Mouse (Mus musculus) CH12.LX (cell line): ENCODE measurements around the gene Ldha.

Experiments used
- CHD2 ChIP-seq: IDR thresholded peaks from 2 replicates; pipeline ENCODE4 v1.6.1; 2011; ENCODE audit warnings: low read length, improper control_type of control experiment
- CTCF ChIP-seq, 2 experiments: IDR thresholded peaks in 1 of 2; conservative IDR thresholded peaks in 1 of 2; 2 replicates each; pipeline ENCODE4 v1.5.1; 2011 to 2012; ENCODE audit warnings: low read depth in 2 of 2, low read length in 2 of 2, improper control_type of control experiment in 1 of 2, inconsistent platforms in 1 of 2, mild to moderate bottlenecking in 1 of 2, moderate library complexity in 1 of 2
- ELF1 ChIP-seq: IDR thresholded peaks from 2 replicates; pipeline ENCODE4 v1.6.1; 2014; ENCODE audit warnings: low read depth, mild to moderate bottlenecking, inconsistent platforms, low read length, improper control_type of control experiment
- EP300 ChIP-seq: IDR thresholded peaks from 2 replicates; pipeline ENCODE4 v1.6.1; 2011; ENCODE audit warnings: low read length, improper control_type of control experiment
- JUND ChIP-seq: conservative IDR thresholded peaks from 2 replicates; pipeline ENCODE4 v1.6.1; 2011; ENCODE audit warnings: low read depth, low read length, improper control_type of control experiment
- MXI1 ChIP-seq: IDR thresholded peaks from 2 replicates; pipeline ENCODE4 v1.6.1; 2011; ENCODE audit warnings: mild to moderate bottlenecking, low read depth, low read length, improper control_type of control experiment
- PAX5 ChIP-seq: IDR thresholded peaks from 2 replicates; pipeline ENCODE4 v1.6.1; 2012; ENCODE audit warnings: low read length, inconsistent platforms, mixed read lengths
- POLR2A ChIP-seq: IDR thresholded peaks from 2 replicates; pipeline ENCODE4 v1.6.1; 2011; ENCODE audit warnings: low read depth, mild to moderate bottlenecking, improper control_type of control experiment, low read length
- RAD21 ChIP-seq: IDR thresholded peaks from 2 replicates; pipeline ENCODE4 v1.6.1; 2011; ENCODE audit warnings: low read depth, mild to moderate bottlenecking, low read length, improper control_type of control experiment, moderate library complexity
- TCF12 ChIP-seq: IDR thresholded peaks from 2 replicates; pipeline ENCODE4 v1.6.1; 2014; ENCODE audit warnings: low read depth, mild to moderate bottlenecking, inconsistent platforms, low read length, improper control_type of control experiment
- ZKSCAN1 ChIP-seq: IDR thresholded peaks from 2 replicates; pipeline ENCODE4 v1.6.1; 2012; ENCODE audit warnings: low read depth, inconsistent platforms, low read length, improper control_type of control experiment, borderline replicate concordance
- ZNF384 ChIP-seq: IDR thresholded peaks from 2 replicates; pipeline ENCODE4 v1.6.1; 2012; ENCODE audit warnings: low read depth, low read length, improper control_type of control experiment, inconsistent platforms

GRCm38 (mm10) chr7:46796206-46796679 is 45.0 kb upstream of the Ldha start:
- TF ChIP-seq CTCF (conservative IDR thresholded peaks at IDR 0.05 in 1 of 2, IDR thresholded peaks at IDR 0.05 in 1 of 2; ENCODE audit: low read depth in 2 of 2, low read length in 2 of 2) (no peak), EP300 (no peak), JUND (no peak), ELF1 (no peak), PAX5 (no peak), MXI1 (no peak; the same call in 1 of the 2 replicates), ZKSCAN1 (no peak), CHD2 (no peak), RAD21 (no peak), ZNF384 (no peak), POLR2A (no peak), TCF12 (no peak)
